Mouse (Mus musculus) embryonic facial prominence, embryonic 10.5 days (tissue): ENCODE results near the gene Ldlrad3. TPM values are rescaled to one million over a fixed set of nuclear protein-coding genes. Genes with fewer than 3 reads are reported as not detected.

Experiments used
- DNase-seq: peaks from one replicate; pipeline ENCODE4 v3.0.0-alpha.2; 2017; ENCODE audit warnings: low spot score
- H3K27ac ChIP-seq: fragments of 300-500 bp; sonication (generic); replicated peaks from 2 replicates; pipeline ENCODE4 v1.5.1; 2016; ENCODE audit warnings: mild to moderate bottlenecking
- H3K27me3 ChIP-seq: fragments of 300-500 bp; sonication (generic); replicated peaks from 2 replicates; pipeline ENCODE4 v1.6.1; 2016; ENCODE audit warnings: low read depth, mild to moderate bottlenecking; ENCODE audit not compliant: poor library complexity, severe bottlenecking
- H3K36me3 ChIP-seq: fragments of 300-500 bp; sonication (generic); replicated peaks from 2 replicates; pipeline ENCODE4 v1.6.1; 2016; ENCODE audit warnings: mild to moderate bottlenecking, moderate library complexity
- H3K4me1 ChIP-seq: fragments of 300-500 bp; sonication (generic); 2 replicates; pipeline ENCODE4 v1.6.1; 2016
- H3K4me3 ChIP-seq: fragments of 300-500 bp; sonication (generic); 2 replicates; pipeline ENCODE4 v1.5.1; 2016; ENCODE audit warnings: mild to moderate bottlenecking, moderate library complexity
- H3K9me3 ChIP-seq: fragments of 300-500 bp; sonication (generic); 2 replicates; pipeline ENCODE4 v1.6.1; 2016; ENCODE audit warnings: mild to moderate bottlenecking
- WGBS: fragments of 180-500 bp; shearing (Covaris S2); methylation state at CpG from one replicate; pipeline ENCODE4 v1.1.7; 2016; 5-methylcytosine and 5-hydroxymethylcytosine counted together
- polyA plus RNA-seq: library from polyadenylated mRNA; unstranded; fragments of >200 nt; fragmentation: Nextera tagmentation; extraction: Ambion mirVana; gene quantifications from 2 replicates; pipeline ENCODE4 v1.2.1, GENCODE M21; 2016

Gene Ldlrad3
- polyA plus RNA-seq, 1 experiment from 2014 or later: 56.5 TPM

DNA sequence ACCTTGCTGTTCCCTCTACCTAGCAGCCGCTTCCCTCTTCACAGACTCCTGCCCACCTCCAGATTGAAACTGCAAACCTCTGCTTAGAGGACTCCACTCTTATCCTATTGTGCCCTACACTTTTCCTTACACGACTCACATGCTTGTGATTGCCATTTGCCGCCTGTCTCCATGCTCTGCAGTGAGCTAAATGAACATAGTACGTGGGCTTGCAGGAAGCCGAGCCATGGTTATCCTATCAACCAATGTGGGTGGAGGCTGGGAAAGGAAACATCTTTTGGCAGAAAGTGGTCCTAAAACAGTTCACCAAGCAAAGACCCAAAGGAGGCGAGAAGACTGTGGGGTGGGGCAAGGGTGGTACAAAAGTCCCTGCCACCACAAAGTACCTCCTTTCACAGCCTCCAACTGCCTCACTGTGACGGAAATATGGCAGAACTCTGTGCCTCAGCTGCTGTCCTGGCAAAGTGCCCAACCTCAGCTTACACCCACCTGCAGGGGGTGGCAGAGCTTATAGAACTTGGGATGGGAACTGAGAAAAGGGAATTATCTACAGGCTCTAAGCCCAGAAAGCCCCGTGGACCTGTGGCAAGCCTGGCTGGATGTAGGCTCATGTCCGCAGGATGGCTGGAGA, 153.4 kb downstream of the Ldlrad3 start:
- 86% methylated on average over 9 of the region's 9 CpGs for WGBS

DNA sequence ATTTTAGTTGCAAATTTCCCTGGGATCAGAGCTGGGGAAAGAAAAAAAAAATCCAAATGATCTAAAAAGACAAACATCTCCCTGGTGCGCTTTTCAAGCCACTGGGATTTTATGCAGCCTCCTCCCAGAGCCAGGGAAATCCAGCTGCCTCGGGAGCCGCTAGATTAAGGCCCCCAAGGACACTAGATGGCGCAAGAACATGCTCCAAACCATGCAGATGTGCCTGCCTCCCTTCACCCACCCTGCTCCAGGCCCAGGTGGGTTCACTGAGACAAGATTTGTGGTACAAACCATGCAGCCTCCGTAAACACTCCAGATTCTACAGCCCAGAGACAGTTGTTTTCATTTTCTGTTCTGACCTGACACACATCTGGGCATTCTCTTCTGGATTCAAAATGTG, 155.5 kb downstream of the Ldlrad3 start:
- Histone ChIP-seq H3K36me3 (no peaks in the 10 kb centered on the region; the same call in none of the 2 replicates), H3K4me1 (peaks cover 6% of the 10 kb centered on the region; the same call in 1 of the 2 replicates), H3K27me3 (no peaks in the 10 kb centered on the region), H3K9me3 (no peaks in the 10 kb centered on the region), H3K27ac (no peak overlapping the region), H3K4me3 (no peak overlapping the region)
- 28% methylated on average over 5 of the region's 5 CpGs for WGBS
- peak; percentile 56 for DNase-seq

More for the DNA sequence above, 153.4 kb downstream of the Ldlrad3 start:
- peaks cover 18% of the 10 kb centered on the region for H3K4me1 ChIP-seq
- no peaks in the 10 kb centered on the region; the same call in 1 of the 2 replicates for H3K36me3 ChIP-seq
- no peaks in the 10 kb centered on the region for H3K27me3 ChIP-seq
- no peak for DNase-seq
- no peaks in the 10 kb centered on the region for H3K9me3 ChIP-seq
- H3K4me3 ChIP-seq: no peak overlapping the region
- no peak overlapping the region for H3K27ac ChIP-seq

DNA sequence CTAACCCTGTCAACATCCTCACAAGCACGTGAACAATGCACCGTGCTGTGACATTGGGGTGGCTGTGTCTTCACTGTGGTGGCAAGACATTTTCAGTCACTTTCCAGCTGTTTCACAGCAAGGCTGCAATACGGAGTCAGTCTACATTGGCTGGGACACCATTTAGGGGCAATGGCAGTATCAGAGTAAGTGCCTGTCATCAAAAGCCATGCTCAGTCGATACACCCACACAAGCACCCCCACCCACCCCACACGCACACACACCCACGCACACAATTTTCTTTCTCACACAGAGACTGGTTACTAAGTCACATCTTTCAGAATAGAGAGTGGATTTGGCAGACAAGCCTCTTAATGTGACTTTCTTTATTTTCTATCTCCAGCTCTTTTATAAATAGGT, 156.0 kb downstream of the Ldlrad3 start:
- DNase-seq: no peak
- Histone ChIP-seq H3K9me3 (no peaks in the 10 kb centered on the region), H3K36me3 (no peaks in the 10 kb centered on the region; the same call in none of the 2 replicates), H3K4me1 (peaks cover 6% of the 10 kb centered on the region; the same call in 1 of the 2 replicates), H3K27me3 (no peaks in the 10 kb centered on the region), H3K27ac (no peak overlapping the region), H3K4me3 (no peak overlapping the region)
- 92% methylated on average over 6 of the region's 6 CpGs for WGBS

DNA sequence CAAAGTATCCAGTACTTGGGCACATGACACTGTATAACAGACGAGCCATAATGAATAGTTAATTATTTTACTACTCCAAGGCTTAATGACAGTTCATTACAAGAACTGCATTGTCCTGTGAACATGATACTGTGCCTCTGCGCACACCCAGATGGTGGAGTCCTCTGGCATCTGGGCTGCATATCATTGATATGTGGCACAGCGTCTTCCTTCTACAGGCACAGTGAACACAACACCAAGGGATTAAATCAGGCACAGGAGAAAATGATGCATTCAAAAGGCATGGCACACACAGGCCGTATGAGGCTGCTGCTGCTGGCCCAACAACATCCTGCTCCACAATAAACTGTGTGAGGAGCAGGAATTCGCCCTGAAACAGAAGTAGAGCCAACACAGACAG, 156.5 kb downstream of the Ldlrad3 start:
- H3K27me3 ChIP-seq: no peaks in the 10 kb centered on the region
- peaks cover 6% of the 10 kb centered on the region; the same call in 1 of the 2 replicates for H3K4me1 ChIP-seq
- no peak for DNase-seq
- no peaks in the 10 kb centered on the region; the same call in none of the 2 replicates for H3K36me3 ChIP-seq
- no peaks in the 10 kb centered on the region for H3K9me3 ChIP-seq
- H3K27ac ChIP-seq: no peak overlapping the region
- WGBS: 81% methylated on average over 5 of the region's 5 CpGs
- no peak overlapping the region for H3K4me3 ChIP-seq

DNA sequence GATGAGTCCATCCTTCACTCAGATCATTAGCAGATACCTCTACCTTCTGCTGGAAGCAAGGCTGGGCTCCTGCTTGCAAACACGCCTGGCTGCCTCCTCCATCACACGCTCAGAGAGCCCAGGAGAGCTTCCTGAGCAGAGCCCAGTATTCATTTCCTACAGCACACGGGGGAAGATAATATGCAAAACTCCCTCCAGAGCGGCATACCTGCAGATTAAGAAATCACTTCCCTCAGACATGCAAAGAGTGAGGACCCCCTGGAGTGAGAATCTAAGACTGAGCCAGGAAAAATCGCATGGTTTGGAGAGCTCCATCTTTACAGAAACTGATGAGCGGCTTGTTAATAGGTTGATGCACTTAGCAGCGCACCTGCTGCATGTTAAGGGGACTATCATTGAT, 158.9 kb downstream of the Ldlrad3 start:
- no peak overlapping the region for H3K27ac ChIP-seq
- peaks cover 2% of the 10 kb centered on the region for H3K4me1 ChIP-seq
- no peak overlapping the region for H3K4me3 ChIP-seq
- DNase-seq: no peak
- WGBS: 86% methylated on average over 7 of the region's 7 CpGs
- no peaks in the 10 kb centered on the region for H3K27me3 ChIP-seq
- no peaks in the 10 kb centered on the region; the same call in none of the 2 replicates for H3K36me3 ChIP-seq
- H3K9me3 ChIP-seq: no peaks in the 10 kb centered on the region

DNA sequence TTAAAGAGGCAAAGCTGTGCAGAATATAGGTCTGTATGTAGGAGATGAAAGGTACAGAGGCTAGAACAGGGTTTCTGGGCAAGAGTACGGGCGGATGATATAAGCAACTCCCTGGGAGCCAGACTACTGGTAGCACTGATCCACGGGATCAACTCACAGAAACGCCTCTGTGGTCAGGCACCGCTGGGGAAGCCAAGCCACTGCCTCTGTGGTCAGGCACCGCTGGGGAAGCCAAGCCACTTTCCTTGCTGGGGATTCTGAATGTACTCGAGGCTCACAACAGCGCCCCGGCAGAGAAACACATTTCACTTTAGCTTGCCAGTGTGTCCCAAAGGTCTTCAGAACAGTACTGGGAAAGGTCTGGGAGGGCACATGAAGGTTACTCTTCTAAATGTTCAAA, 160.0 kb downstream of the Ldlrad3 start:
- WGBS: 95% methylated on average over 9 of the region's 9 CpGs
- DNase-seq: no peak
- H3K27me3 ChIP-seq: no peaks in the 10 kb centered on the region
- no peaks in the 10 kb centered on the region for H3K9me3 ChIP-seq
- no peak overlapping the region for H3K27ac ChIP-seq
- no peak overlapping the region for H3K4me3 ChIP-seq
- H3K4me1 ChIP-seq: peaks cover 12% of the 10 kb centered on the region
- no peaks in the 10 kb centered on the region; the same call in none of the 2 replicates for H3K36me3 ChIP-seq

DNA sequence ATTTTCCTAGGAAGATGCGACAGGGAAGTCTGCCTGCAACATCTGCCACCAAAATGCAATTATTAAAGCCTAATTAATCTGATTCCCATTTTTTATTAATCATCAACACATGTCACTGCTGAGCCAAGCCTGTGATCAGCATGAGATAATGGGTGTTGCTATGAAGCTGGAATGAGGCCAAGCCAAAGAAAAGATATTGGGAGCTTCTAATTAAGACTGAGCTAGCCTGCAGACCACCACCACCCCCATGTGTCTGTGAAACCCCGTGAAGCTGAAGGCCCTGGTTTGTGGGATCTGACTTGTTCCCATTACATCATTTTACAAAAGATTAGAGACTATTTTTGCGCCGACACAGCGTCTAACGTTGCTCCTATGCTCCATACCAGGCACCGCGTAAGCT, 161.7 kb downstream of the Ldlrad3 start:
- WGBS: 96% methylated on average over 8 of the region's 8 CpGs
- H3K36me3 ChIP-seq: no peaks in the 10 kb centered on the region; the same call in none of the 2 replicates
- no peaks in the 10 kb centered on the region for H3K9me3 ChIP-seq
- no peak overlapping the region for H3K4me3 ChIP-seq
- no peaks in the 10 kb centered on the region for H3K27me3 ChIP-seq
- no peak for DNase-seq
- no peak overlapping the region for H3K27ac ChIP-seq
- H3K4me1 ChIP-seq: peaks cover 28% of the 10 kb centered on the region

DNA sequence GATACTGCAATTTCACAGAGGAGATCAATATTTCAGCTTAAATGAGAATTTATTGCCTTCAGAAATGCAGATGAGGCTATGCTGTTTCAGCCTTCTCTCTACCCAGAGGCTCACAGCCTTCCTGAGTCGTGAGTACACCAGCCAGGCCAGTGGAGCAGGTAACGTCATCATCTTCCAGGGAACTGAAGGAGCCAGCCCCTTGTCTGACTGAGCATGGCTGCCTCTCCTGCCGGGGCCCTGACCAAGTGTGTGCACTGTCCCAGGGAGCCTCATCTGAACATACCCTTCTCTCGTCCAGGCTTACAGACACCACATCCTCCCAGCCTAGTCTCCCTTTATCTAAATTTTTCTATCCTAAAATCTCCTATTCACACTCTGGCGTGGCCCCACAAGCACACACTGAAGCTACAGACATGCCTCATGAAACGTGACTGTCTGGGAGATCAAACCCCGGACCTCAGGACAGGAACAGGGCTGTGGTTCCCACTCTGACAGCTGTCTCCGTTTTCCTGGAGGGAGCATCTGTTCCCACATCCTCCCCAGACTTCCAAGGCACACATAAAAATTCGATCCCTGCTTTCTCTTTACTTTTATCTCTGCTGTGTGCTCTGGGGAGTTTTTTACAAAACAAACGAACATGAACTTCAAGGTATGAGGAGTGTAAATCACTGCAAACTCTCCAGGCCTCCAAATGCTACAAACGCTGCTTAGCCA, 164.7 kb downstream of the Ldlrad3 start:
- Histone ChIP-seq H3K36me3 (peaks cover 3% of the 10 kb centered on the region; the same call in 1 of the 2 replicates), H3K27ac (no peak overlapping the region; the same call in 1 of the 2 replicates), H3K4me1 (peaks cover 28% of the 10 kb centered on the region), H3K4me3 (no peak overlapping the region), H3K27me3 (no peaks in the 10 kb centered on the region), H3K9me3 (no peaks in the 10 kb centered on the region)
- no peak for DNase-seq
- WGBS: 65% methylated on average over 11 of the region's 11 CpGs

DNA sequence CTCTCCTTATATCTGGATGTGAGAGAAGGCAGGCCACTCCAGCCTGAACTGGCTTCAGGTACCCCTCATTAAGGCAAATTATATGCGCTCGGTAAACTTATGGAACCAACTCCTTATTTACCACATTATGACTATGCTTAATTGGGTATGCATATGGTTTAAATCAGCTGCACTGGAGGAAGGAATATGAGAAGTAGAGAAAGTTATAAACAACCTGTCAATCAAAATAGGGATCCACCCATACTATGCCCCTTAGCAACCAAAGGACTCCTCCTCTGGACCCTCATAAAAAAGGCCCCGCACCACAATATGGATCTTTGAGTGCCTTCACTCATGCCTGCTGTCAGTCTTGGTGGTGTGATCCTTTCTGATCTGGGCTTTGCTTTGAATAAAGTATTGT, 165.6 kb downstream of the Ldlrad3 start:
- DNase-seq: no peak
- Histone ChIP-seq H3K4me3 (no peak overlapping the region), H3K27ac (peak overlapping the region; percentile 44; the same call in 1 of the 2 replicates), H3K9me3 (no peaks in the 10 kb centered on the region), H3K4me1 (peaks cover 28% of the 10 kb centered on the region), H3K27me3 (no peaks in the 10 kb centered on the region), H3K36me3 (0 out of 2 replicates have a peak, but pooled peaks cover 3% of the 10 kb centered on the region)
- WGBS: 82% methylated on average over 3 of the region's 3 CpGs

DNA sequence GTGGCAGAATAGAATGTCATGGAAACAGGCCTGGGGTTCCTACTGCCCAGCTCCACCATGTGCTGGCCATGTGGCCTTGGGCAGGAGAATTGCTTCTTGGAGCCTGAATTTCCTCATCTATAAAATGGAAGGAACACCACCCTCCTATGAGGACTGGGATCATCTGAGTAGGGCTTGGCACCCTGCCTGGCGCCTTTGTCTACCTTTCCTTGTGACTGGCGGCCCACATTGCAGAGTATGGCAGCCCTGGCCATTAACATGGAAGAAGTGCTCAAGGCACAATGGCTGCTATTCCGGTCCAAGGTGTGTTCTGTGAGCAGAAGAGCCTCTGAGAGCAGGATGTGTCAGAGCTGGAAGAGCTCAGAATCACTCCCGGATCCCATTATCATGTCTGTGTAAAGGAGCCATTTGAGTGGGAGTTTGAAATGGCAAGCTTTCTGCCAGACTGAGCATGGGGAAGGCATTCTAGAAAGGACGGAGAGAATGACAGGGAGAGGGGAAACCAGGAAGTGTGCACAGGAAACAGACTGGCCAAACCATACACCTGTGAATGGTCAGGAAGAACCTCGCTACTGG, 171.6 kb downstream of the Ldlrad3 start:
- Histone ChIP-seq H3K27ac (no peak overlapping the region), H3K9me3 (no peaks in the 10 kb centered on the region), H3K36me3 (0 out of 2 replicates have a peak, but pooled peaks cover 3% of the 10 kb centered on the region), H3K4me1 (peaks cover 22% of the 10 kb centered on the region), H3K27me3 (no peaks in the 10 kb centered on the region), H3K4me3 (no peak overlapping the region)
- no peak for DNase-seq
- 91% methylated on average over 6 of the region's 6 CpGs for WGBS

DNA sequence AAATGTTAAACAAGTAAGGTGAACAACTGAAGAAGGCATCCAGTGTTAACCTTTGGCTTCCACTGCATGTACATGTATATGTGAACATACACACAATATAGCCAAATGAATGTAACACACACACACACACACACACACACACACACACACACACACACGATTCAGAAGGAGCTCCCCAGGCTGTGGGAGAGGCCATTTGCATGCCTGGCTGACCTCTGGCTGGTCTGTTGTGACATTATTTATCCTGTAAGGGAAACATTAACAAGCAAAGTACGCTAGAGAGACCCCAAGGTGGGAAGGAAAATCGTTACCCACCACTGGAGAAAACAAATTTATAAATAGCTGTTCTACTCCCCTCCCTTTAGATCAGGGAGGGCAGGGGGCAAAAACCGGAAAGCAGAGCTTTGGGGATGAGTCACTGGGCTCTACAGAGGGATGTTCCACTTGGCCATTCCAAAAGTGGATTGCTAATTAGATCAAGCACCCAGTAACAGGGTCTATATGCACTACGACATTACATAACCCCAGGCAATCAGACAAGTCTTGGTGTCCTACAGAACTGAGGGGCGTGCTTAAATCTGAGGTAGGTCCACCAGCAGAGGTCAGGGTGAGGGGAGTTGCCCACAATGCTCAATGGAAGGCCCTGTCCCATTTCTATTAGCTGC, 174.7 kb downstream of the Ldlrad3 start:
- no peak overlapping the region for H3K4me3 ChIP-seq
- 68% methylated on average over 6 of the region's 6 CpGs for WGBS

DNA sequence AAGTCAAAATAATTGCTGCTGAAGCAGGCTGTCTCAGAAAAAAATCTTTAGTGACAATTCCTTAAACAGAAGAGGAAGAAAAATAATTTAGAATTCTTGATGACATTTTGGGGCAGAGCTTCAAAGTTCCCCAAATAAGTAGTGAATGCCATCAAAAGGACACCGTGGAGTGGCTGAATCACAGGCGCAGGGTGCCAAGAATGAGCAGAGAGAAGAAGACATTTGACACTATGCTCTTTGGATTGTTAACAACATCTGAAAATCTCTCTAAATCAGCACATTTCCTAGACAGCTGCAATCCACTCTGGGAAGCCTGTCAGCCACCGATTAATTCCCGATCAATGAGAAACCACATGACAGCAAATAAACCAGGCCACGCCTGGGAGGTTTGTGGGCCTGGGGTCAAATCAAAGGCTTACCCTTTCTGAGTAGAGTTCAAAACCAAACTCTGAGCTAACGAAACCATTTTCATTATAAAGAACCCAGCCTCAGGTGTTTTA, 176.4 kb downstream of the Ldlrad3 start:
- WGBS: 76% methylated on average over 6 of the region's 6 CpGs
- no peak overlapping the region for H3K27ac ChIP-seq

More for the DNA sequence above, 174.7 kb downstream of the Ldlrad3 start:
- Histone ChIP-seq H3K9me3 (no peaks in the 10 kb centered on the region), H3K27me3 (no peaks in the 10 kb centered on the region), H3K4me1 (peaks cover 51% of the 10 kb centered on the region), H3K27ac (no peak overlapping the region), H3K36me3 (no peaks in the 10 kb centered on the region)
- DNase-seq: no peak

More for the DNA sequence above, 176.4 kb downstream of the Ldlrad3 start:
- H3K9me3 ChIP-seq: no peaks in the 10 kb centered on the region
- no peaks in the 10 kb centered on the region for H3K27me3 ChIP-seq
- no peak overlapping the region for H3K4me3 ChIP-seq
- no peak for DNase-seq
- H3K36me3 ChIP-seq: no peaks in the 10 kb centered on the region
- peaks cover 65% of the 10 kb centered on the region for H3K4me1 ChIP-seq
